Mouse (Mus musculus) heart, adult 2 months (tissue): ENCODE data around the gene Rpl27. TPM values are rescaled to one million over a fixed set of nuclear protein-coding genes. Genes with fewer than 3 reads are reported as not detected.

Source experiments
- DNase-seq, 2 experiments: peaks; one replicate each; pipeline ENCODE4 v3.0.0; 2021
- H3K27ac ChIP-seq: fragments of 200-600 bp; 2 replicates; pipeline ENCODE4 v1.8.1; 2022
- H3K27me3 ChIP-seq: fragments of 200-500 bp; 2 replicates; pipeline ENCODE4 v1.6.1; 2012; ENCODE audit warnings: mild to moderate bottlenecking, low read length, inconsistent platforms, mixed read lengths; ENCODE audit not compliant: control insufficient read depth, insufficient read depth
- H3K36me3 ChIP-seq: fragments of 200-500 bp; 2 replicates; pipeline ENCODE4 v1.6.1; 2012; ENCODE audit warnings: low read length, inconsistent platforms; ENCODE audit not compliant: control insufficient read depth, insufficient read depth
- H3K4me1 ChIP-seq: fragments of 200-500 bp; 2 replicates; pipeline ENCODE4 v1.6.1; 2011; ENCODE audit warnings: low read length; ENCODE audit not compliant: control insufficient read depth, insufficient read depth
- H3K4me3 ChIP-seq: fragments of 200-600 bp; 2 replicates; pipeline ENCODE4 v1.8.1; 2022
- H3K79me2 ChIP-seq: fragments of 200-500 bp; replicated peaks from 2 replicates; pipeline ENCODE4 v1.6.1; 2012; ENCODE audit warnings: mild to moderate bottlenecking, inconsistent platforms, low read length, moderate library complexity, mixed read lengths; ENCODE audit not compliant: control insufficient read depth, insufficient read depth
- H3K9ac ChIP-seq: fragments of 200-500 bp; 2 replicates; pipeline ENCODE4 v1.6.1; 2012; ENCODE audit warnings: low read depth, mild to moderate bottlenecking, control low read depth, inconsistent platforms, low read length, mixed read lengths
- CTCF ChIP-seq: fragments of 200-600 bp; IDR thresholded peaks from 2 replicates; pipeline ENCODE4 v1.8.1; 2022; ENCODE audit warnings: antibody characterized with exemption, mild to moderate bottlenecking, moderate library complexity
- EP300 ChIP-seq: fragments of 200-500 bp; IDR thresholded peaks from 2 replicates; pipeline ENCODE4 v1.6.1; 2011; ENCODE audit warnings: low read depth, low read length, control low read depth; ENCODE audit not compliant: insufficient read depth
- POLR2A ChIP-seq: fragments of 200-500 bp; IDR thresholded peaks from 2 replicates; pipeline ENCODE4 v1.6.1; 2011; ENCODE audit warnings: mild to moderate bottlenecking, low read depth, low read length, control low read depth; ENCODE audit not compliant: insufficient read depth
- WGBS: fragments of 180-500 bp; shearing (Covaris S2); methylation state at CpG from one replicate; pipeline ENCODE4 v1.1.7; 2018; 5-methylcytosine and 5-hydroxymethylcytosine counted together
- intact Hi-C: fragments of 180-260 bp; cut with DNase I; formaldehyde crosslinking; loops from one replicate; pipeline ENCODE4 v1.15.1; 2025
- microRNA-seq, 2 experiments: library from miRNA; unstranded; fragments of <30 nt; microRNA quantifications; one replicate each; pipeline ENCODE4 v1.2.0; 2021
- polyA plus RNA-seq: library from polyadenylated mRNA; depleted of rRNA; stranded (reverse); fragments of >200 nt; gene quantifications from 2 replicates; pipeline ENCODE4 v1.2.3, GENCODE M21; 2012; rRNA removed
- total RNA-seq, 2 experiments: library from RNA; stranded (reverse); gene quantifications; 2 replicates each; pipeline ENCODE4 v1.2.3; 2021

The Rpl27 gene
- total and polyA plus RNA-seq, 3 experiments = 38.3 to 242 (median 48.4) TPM

GRCm38 (mm10) chr11:101483804-101484203 lies 41.7 kb downstream of the Rpl27 start:
- Histone ChIP-seq H3K9ac (no peak overlapping the region), H3K27ac (no peak overlapping the region), H3K4me1 (no peaks in the 10 kb centered on the region), H3K27me3 (no peaks in the 10 kb centered on the region), H3K79me2 (no peaks in the 10 kb centered on the region), H3K4me3 (no peak overlapping the region), H3K36me3 (no peaks in the 10 kb centered on the region)
- WGBS = 68% methylated on average over 3 of the region's 3 CpGs
- DNase-seq = no peak
- intact Hi-C loops = no loop called here
- TF ChIP-seq EP300 = no peak
- TF ChIP-seq POLR2A = no peak
- TF ChIP-seq CTCF = no peak

DNA sequence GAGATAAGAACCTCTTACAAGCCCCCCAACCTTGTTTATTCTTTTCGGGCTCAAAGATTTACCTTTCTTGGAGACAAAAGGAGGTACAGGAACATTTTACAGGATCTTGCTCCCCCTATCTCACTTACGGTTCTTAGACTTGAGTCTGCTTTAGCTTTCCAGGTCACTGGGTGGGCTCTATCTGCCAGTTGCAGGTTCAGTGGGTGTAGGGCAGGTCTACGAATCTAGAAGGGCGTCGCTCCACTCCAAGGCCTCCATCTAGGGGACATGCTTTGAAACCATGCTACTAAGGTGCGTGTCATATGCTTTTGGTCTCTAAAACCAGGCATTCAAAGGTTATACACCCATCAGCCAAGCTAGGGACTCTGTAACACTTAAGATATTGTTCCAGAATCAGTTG lies 42.1 kb downstream of the Rpl27 start:
- no peaks in the 10 kb centered on the region for H3K79me2 ChIP-seq
- H3K4me3 ChIP-seq = no peak overlapping the region
- no peak overlapping the region for H3K27ac ChIP-seq
- 89% methylated on average over 6 of the region's 6 CpGs for WGBS
- H3K36me3 ChIP-seq = no peaks in the 10 kb centered on the region
- intact Hi-C loops = no loop called here
- H3K9ac ChIP-seq = no peak overlapping the region
- H3K4me1 ChIP-seq = no peaks in the 10 kb centered on the region
- no peak for TF ChIP-seq POLR2A
- TF ChIP-seq EP300 = no peak
- TF ChIP-seq CTCF = no peak
- DNase-seq = no peak
- no peaks in the 10 kb centered on the region for H3K27me3 ChIP-seq

DNA sequence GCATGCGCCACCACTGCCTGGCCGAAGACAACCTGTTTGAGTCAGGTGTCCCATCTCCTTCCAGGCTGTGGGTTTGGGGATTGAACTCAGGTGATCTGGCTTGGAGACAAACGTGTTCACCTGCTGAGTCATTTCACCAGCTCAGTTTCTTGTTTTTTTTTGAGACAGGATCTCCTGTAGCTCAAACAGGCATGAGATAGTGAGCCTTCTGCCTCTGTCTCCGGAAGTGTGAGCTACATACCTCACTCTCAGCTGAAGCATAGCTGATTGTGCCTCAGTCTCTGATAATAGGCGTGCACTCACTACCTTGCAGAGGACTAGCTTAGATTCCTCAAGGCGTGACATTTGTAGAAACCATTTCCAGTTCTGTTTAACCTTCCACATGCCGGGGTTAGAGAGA lies 42.7 kb downstream of the Rpl27 start:
- H3K4me3 ChIP-seq = no peak overlapping the region
- H3K9ac ChIP-seq = no peak overlapping the region
- DNase-seq = no peak
- H3K79me2 ChIP-seq = no peaks in the 10 kb centered on the region
- intact Hi-C loops = no loop called here
- H3K27me3 ChIP-seq = no peaks in the 10 kb centered on the region
- H3K27ac ChIP-seq = no peak overlapping the region
- WGBS = 71% methylated on average over 7 of the region's 7 CpGs
- H3K4me1 ChIP-seq = no peaks in the 10 kb centered on the region
- H3K36me3 ChIP-seq = no peaks in the 10 kb centered on the region
- no peak for TF ChIP-seq POLR2A
- TF ChIP-seq CTCF = no peak
- no peak for TF ChIP-seq EP300

GRCm38 (mm10) chr11:101485509-101486028 lies 43.5 kb downstream of the Rpl27 start:
- H3K9ac ChIP-seq = no peak overlapping the region
- H3K27ac ChIP-seq = no peak overlapping the region
- no peak for DNase-seq
- WGBS = 27% methylated on average over 6 of the region's 6 CpGs
- H3K4me3 ChIP-seq = no peak overlapping the region
- no peaks in the 10 kb centered on the region for H3K36me3 ChIP-seq
- H3K4me1 ChIP-seq = no peaks in the 10 kb centered on the region
- H3K27me3 ChIP-seq = no peaks in the 10 kb centered on the region
- no peak for TF ChIP-seq POLR2A
- TF ChIP-seq CTCF = no peak
- TF ChIP-seq EP300 = no peak
- H3K79me2 ChIP-seq = no peaks in the 10 kb centered on the region
- intact Hi-C loops = no loop called here

DNA sequence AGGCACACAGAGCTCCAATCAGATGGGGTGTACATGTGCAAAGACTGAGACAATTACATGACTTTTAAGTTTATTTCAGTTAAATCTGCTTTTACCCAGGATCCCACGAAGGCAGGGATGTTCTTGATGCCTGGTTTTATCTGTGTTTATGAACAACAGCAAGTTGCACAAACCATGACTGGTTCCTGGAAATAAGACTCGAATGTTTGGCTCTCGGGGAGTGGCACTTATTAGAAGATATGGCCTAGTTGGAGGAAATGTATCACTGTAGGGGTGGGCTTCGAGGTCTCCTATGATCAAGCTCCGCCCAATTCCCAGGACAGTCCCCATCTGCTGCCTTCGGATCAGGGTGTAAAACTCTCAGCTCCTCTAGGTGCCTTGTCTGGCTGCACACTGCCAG lies 44.0 kb downstream of the Rpl27 start:
- no peak overlapping the region for H3K27ac ChIP-seq

More for the DNA sequence above, 44.0 kb downstream of the Rpl27 start:
- no peaks in the 10 kb centered on the region for H3K4me1 ChIP-seq
- whole genome bisulfite sequencing = 57% methylated on average over 6 of the region's 6 CpGs
- intact Hi-C loops = no loop called here
- H3K27me3 ChIP-seq = no peaks in the 10 kb centered on the region
- H3K36me3 ChIP-seq = no peaks in the 10 kb centered on the region
- DNase-seq = no peak
- no peak overlapping the region for H3K9ac ChIP-seq
- TF ChIP-seq EP300 = no peak
- no peak for TF ChIP-seq CTCF
- no peak for TF ChIP-seq POLR2A
- H3K79me2 ChIP-seq = no peaks in the 10 kb centered on the region
- H3K4me3 ChIP-seq = no peak overlapping the region

Small RNA genes lying within 50 kb of the gene (microRNA-seq; reads per million reads assigned to microRNA genes)
- 2.8 to 6.2 reads per million in 2 experiments for gene Mir6929

Other genes with a start within 250 kb of the Rpl27 start
- gene Ezh1, start 215.8 kb upstream of the Rpl27 start, total RNA-seq = 10 to 100 TPM; 29.8 to 31.4 TPM
- gene Ezh1, start 215.8 kb upstream of the Rpl27 start, polyA plus RNA-seq = 26.1 and 34.1 TPM in 2 replicates
- gene Ramp2, start 196.3 kb upstream of the Rpl27 start, total RNA-seq = 10 to 100 TPM; 89.1 to 90.3 TPM
- gene Ramp2, start 196.3 kb upstream of the Rpl27 start, polyA plus RNA-seq = 130 and 172 TPM in 2 replicates
- 10 to 100 TPM; 82.5 to 90.1 TPM for gene Vps25, start 188.6 kb upstream of the Rpl27 start, total RNA-seq
- 83.2 and 96.8 TPM in 2 replicates for gene Vps25, start 188.6 kb upstream of the Rpl27 start, polyA plus RNA-seq
- gene Wnk4, start 181.7 kb upstream of the Rpl27 start, total RNA-seq = 10 to 100 TPM in 1 of 2 experiments, 1 to 10 TPM in 1; 9.2 to 12.6 TPM
- 12.1 and 13.9 TPM in 2 replicates for gene Wnk4, start 181.7 kb upstream of the Rpl27 start, polyA plus RNA-seq
- gene Cntd1, start 163.3 kb upstream of the Rpl27 start, total RNA-seq = under 1 TPM; 0.23 to 0.36 TPM
- 0.06 and 0.12 TPM in 2 replicates for gene Cntd1, start 163.3 kb upstream of the Rpl27 start, polyA plus RNA-seq
- 100 to 1,000 TPM in 1 of 2 experiments, 10 to 100 TPM in 1; 88.4 to 101 TPM for gene Coa3, start 163.2 kb upstream of the Rpl27 start, total RNA-seq
- gene Coa3, start 163.2 kb upstream of the Rpl27 start, polyA plus RNA-seq = 153 and 302 TPM in 2 replicates
- gene Becn1, start 140.0 kb upstream of the Rpl27 start, total RNA-seq = 10 to 100 TPM; 86.3 to 86.5 TPM
- gene Becn1, start 140.0 kb upstream of the Rpl27 start, polyA plus RNA-seq = 36.1 and 43.7 TPM in 2 replicates
- 100 to 1,000 TPM in 1 of 2 experiments, 10 to 100 TPM in 1; 81.9 to 112 TPM for gene Psme3, start 126.1 kb upstream of the Rpl27 start, total RNA-seq
- gene Psme3, start 126.1 kb upstream of the Rpl27 start, polyA plus RNA-seq = 55.5 and 69.1 TPM in 2 replicates
- 1 to 10 TPM; 1.6 to 2.2 TPM for gene Aoc2, start 117.2 kb upstream of the Rpl27 start, total RNA-seq
- gene Aoc2, start 117.2 kb upstream of the Rpl27 start, polyA plus RNA-seq = 1.9 and 2.3 TPM in 2 replicates
- gene Aoc3, start 111.7 kb upstream of the Rpl27 start, total RNA-seq = 10 to 100 TPM; 11.5 to 13.3 TPM
- gene Aoc3, start 111.7 kb upstream of the Rpl27 start, polyA plus RNA-seq = 21.8 and 22.0 TPM in 2 replicates
- gene G6pc, start 74.7 kb upstream of the Rpl27 start, total RNA-seq = not detected
- gene G6pc, start 74.7 kb upstream of the Rpl27 start, polyA plus RNA-seq = 0.15 TPM in 1 of 2 replicates, not detected in the other
- gene Aarsd1, start 24.7 kb upstream of the Rpl27 start, total RNA-seq = 10 to 100 TPM; 19.5 to 23.4 TPM
- gene Aarsd1, start 24.7 kb upstream of the Rpl27 start, polyA plus RNA-seq = 23.0 and 28.0 TPM in 2 replicates
- gene Gm27029, start 17.5 kb upstream of the Rpl27 start, total RNA-seq = 10 to 100 TPM in 1 of 2 experiments, 1 to 10 TPM in 1; 5.1 to 10.2 TPM
- gene Gm27029, start 17.5 kb upstream of the Rpl27 start, polyA plus RNA-seq = 1.3 and 2.4 TPM in 2 replicates
- gene Rundc1, start 17.2 kb upstream of the Rpl27 start, total RNA-seq = 10 to 100 TPM; 10.1 to 12.1 TPM
- 12.0 and 14.7 TPM in 2 replicates for gene Rundc1, start 17.2 kb upstream of the Rpl27 start, polyA plus RNA-seq
- gene Ptges3l, start 17.0 kb upstream of the Rpl27 start, total RNA-seq = 10 to 100 TPM; 50.6 to 58.3 TPM
- 56.8 and 81.6 TPM in 2 replicates for gene Ptges3l, start 17.0 kb upstream of the Rpl27 start, polyA plus RNA-seq
- gene Ifi35, start 6.1 kb downstream of the Rpl27 start, total RNA-seq = 10 to 100 TPM; 11.5 to 12.6 TPM
- 25.5 and 29.4 TPM in 2 replicates for gene Ifi35, start 6.1 kb downstream of the Rpl27 start, polyA plus RNA-seq
- gene Rnd2, start 22.7 kb downstream of the Rpl27 start, total RNA-seq = 1 to 10 TPM; 6.5 to 8.0 TPM
- 5.8 and 9.8 TPM in 2 replicates for gene Rnd2, start 22.7 kb downstream of the Rpl27 start, polyA plus RNA-seq
- gene Vat1, start 23.9 kb downstream of the Rpl27 start, total RNA-seq = 10 to 100 TPM; 20.4 to 21.4 TPM
- 29.6 and 35.0 TPM in 2 replicates for gene Vat1, start 23.9 kb downstream of the Rpl27 start, polyA plus RNA-seq
- under 1 TPM; 0.18 to 0.63 TPM for gene Brca1, start 109.7 kb downstream of the Rpl27 start, total RNA-seq
- 0.06 and 0.20 TPM in 2 replicates for gene Brca1, start 109.7 kb downstream of the Rpl27 start, polyA plus RNA-seq
- 10 to 100 TPM; 86.2 to 98.9 TPM for gene Nbr1, start 109.9 kb downstream of the Rpl27 start, total RNA-seq
- 77.3 and 99.6 TPM in 2 replicates for gene Nbr1, start 109.9 kb downstream of the Rpl27 start, polyA plus RNA-seq
- gene Tmem106a, start 139.9 kb downstream of the Rpl27 start, total RNA-seq = 1 to 10 TPM; 2.8 to 3.4 TPM
- gene Tmem106a, start 139.9 kb downstream of the Rpl27 start, polyA plus RNA-seq = 15.5 and 18.8 TPM in 2 replicates
- gene Gm11634, start 157.0 kb downstream of the Rpl27 start, total RNA-seq = not detected
- gene Gm11634, start 157.0 kb downstream of the Rpl27 start, polyA plus RNA-seq = not detected in 2 replicates
- gene Rdm1, start 184.9 kb downstream of the Rpl27 start, total RNA-seq = 10 to 100 TPM; 45.6 to 49.5 TPM
- gene Rdm1, start 184.9 kb downstream of the Rpl27 start, polyA plus RNA-seq = 42.3 and 49.8 TPM in 2 replicates
- 10 to 100 TPM; 18.9 to 23.5 TPM for gene Arl4d, start 223.2 kb downstream of the Rpl27 start, total RNA-seq
- gene Arl4d, start 223.2 kb downstream of the Rpl27 start, polyA plus RNA-seq = 23.4 and 27.8 TPM in 2 replicates